Mouse (Mus musculus): ENCODE data around the gene Nfatc3.

GRCm38 (mm10) chr8:106043055-106043454 is 15.6 kb upstream of the Nfatc3 start:
- TF ChIP-seq EP300 (IDR thresholded peaks at IDR 0.05; ENCODE audit: low read length) (no peak), CHD2 (IDR thresholded peaks at IDR 0.05; ENCODE audit: low read length) (no peak), E2F4 (IDR thresholded peaks at IDR 0.05; ENCODE audit: insufficient replicate concordance, low read depth, low read length) (no peak), RAD21 (IDR thresholded peaks at IDR 0.05; ENCODE audit: low read depth, low read length) (no peak), POLR2A (IDR thresholded peaks at IDR 0.05; ENCODE audit: low read depth, low read length) (no peak), ZNF384 (IDR thresholded peaks at IDR 0.05; ENCODE audit: low read depth, low read length) (no peak), JUN (IDR thresholded peaks at IDR 0.05; ENCODE audit: insufficient read depth, low read depth, low read length) (no peak), NRF1 (IDR thresholded peaks at IDR 0.05; ENCODE audit: low read depth, low read length) (no peak), USF1 (IDR thresholded peaks at IDR 0.05; ENCODE audit: low read depth, low read length) (no peak)
